Mouse (Mus musculus): Measurements from ENCODE around the gene Scamp3.
A peak's percentile ranks its signal among the peaks of the same experiment; 100 is the strongest.
"Not testable (repeated sequence)": the region's sequence is repeated elsewhere in the genome, so short reads cannot be mapped to it uniquely, and the experiment has no call there.

The Scamp3 gene

DNA sequence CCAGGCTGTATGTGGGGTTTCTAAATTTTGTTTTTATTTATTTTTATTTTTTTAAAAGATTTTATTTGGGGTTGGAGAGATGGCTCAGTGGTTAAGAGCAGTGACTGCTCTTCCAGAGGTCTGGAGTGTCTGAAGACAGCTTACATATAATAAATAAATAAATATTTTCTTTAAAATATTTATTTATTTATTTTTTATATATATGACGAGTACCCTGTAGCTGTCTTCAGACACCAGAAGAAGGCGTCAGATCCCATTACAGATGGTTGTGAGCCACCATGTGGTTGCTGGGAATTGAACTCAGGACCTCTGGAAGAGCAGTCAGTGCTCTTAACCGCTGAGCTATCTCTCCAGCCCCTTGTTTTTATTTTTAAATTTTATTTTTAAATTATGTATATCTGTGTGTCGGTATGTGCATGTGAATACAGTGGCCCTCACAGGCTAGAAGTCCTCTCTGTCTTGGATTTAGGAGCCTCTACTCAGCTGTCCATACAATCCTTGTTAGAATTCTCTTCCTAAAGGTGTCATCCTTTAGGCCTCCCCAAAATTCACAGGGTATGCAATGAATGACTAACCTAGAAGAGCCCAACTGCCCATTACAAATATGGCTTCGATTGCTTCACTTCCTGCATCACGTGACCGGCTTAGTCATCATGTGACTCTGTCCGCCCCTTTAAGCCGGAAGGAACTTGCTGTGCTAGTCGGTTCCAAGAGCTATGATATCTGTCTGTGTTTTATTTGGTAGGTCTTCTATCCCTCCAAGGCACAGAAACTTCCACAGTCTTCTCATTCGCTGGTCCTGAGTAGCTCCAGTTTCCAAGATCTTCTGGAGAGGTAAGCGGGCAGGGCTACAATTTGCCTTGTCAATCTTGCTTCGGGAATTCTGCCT lies 25.2 kb downstream of the Scamp3 start, which contains the start of gene Gba:
TSS of gene Gba (plus strand) at position 676 of the 889 bp plus-strand sequence.
- DNase-seq: peak; percentile 84

DNA sequence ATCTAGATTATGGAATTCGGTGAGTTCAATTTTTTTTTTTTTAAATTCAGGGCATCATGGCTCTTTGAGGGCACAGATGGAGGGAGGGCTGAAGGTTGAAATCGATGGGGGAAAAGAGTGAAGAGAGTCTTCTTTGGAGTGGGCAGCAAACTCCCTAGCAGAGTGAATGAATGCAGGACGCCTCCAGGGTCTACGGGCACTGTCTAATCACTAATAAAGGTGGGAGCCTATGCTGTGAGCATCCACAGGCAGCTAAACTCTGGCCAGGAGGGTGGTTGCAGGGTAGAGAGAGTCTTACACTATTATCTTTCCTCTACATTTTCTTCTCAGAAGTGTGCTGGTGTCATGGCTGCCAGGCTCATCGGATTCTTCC lies 25.9 kb downstream of the Scamp3 start:
- no peak for DNase-seq

DNA sequence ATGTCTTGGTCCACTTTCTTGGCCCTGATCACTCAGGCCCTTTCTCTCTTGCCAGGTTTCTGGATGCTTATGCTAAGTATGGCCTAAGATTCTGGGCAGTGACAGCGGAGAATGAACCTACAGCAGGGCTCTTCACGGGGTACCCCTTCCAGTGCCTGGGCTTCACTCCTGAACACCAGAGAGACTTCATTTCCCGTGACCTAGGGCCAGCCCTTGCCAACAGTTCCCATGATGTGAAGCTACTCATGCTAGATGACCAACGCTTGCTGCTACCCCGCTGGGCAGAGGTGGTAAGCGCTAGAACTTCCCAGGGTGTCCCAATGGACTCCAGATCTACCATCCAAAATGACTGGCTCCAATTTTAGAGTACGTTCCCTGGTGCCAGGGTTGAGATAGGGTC lies 28.8 kb downstream of the Scamp3 start:
- no peak for DNase-seq

- DNase-seq: no peak
Observed at GRCm38 (mm10) chr3:89206695-89207094, 29.4 kb downstream of the Scamp3 start.

- DNase-seq: no peak
Observed at GRCm38 (mm10) chr3:89208075-89208657, 30.9 kb downstream of the Scamp3 start.

DNA sequence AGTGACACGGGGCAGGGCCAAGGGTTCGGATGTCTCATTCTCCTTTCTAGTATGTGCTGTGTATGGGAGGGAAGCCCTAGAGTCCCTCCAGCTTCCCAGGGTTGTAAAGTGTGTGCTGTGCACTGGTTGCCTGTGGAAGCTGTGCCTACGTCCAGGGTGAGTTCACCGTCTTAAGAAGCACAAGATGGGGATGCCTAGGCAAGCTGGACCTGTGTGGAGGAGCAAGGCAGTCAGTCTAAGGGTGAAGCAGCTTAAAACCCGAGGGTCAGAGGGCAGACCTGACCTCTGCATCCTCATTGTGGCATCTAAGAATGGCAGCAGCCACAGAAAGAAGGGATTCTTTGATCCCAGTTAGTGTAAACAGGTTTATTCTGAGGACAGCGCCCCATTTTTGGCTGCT lies 31.5 kb downstream of the Scamp3 start:
- DNase-seq: no peak

- no peak for DNase-seq
Observed at GRCm38 (mm10) chr3:89209731-89210130, 32.5 kb downstream of the Scamp3 start.

- no peak for DNase-seq
Observed at GRCm38 (mm10) chr3:89210162-89210561, 32.9 kb downstream of the Scamp3 start.

- no peak for DNase-seq
Observed at GRCm38 (mm10) chr3:89210731-89211130, 33.5 kb downstream of the Scamp3 start.

- peak; percentile 93 for DNase-seq
Observed at GRCm38 (mm10) chr3:89213803-89214530, 36.7 kb downstream of the Scamp3 start.

DNA sequence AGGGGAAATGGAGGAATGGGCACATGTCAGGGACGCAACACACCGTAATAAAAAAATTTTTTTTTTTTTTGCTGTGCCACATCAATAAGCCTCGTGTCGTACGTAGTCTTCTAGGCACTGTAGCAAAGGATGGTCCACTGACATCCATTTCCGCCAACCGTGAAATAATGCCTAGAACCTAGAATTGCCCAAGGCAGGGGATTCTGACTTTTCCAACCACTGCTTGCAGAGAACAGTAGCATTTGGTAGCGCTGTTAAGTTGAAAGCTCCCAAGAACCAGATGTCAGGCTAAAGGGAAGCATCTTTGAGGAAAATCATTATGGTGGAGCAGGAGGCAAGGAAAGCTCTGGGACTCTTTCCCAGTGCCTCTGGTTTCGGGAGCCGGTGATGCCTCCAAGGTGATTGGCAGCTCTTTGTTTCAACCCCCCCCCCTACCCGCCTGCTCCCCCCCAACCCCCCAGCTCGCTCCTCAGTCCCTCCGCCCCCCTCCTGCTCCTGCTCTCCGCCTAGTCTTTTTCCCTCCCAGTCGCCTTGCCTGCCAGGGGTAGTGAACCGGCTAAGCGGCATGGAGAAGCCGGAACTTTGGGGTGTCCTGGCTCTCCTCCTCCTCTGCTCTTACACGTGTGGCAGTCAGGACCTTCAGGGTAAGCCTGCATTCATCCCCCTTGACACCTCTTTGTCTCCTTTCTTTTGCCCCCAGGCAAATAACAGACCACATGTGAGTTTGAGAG lies 37.6 kb downstream of the Scamp3 start, which contains the start of gene Thbs3:
TSS of gene Thbs3 (plus strand) at position 500 of the 731 bp plus-strand sequence.
- peak; percentile 37 for DNase-seq

DNA sequence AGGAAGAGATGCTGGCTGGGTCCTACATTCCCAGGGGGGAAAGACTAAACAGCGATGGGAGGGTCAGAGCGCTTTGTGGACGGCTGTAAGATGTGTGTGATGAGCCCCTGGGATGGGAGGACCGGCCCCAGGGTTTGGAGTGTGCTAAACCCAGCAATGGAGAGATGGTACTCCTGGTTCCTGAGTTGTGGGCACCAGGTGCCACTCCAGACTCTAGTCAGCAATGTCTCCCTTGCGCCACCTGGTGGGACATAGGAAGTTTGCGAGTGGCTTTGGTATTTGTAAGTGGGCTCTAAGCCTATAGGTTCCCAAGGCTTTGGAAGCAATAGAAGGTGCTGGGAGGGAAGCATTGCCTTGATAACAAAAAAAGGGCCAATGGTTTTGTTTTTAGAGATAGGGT lies 38.6 kb downstream of the Scamp3 start:
- DNase-seq: peak; percentile 86

GRCm38 (mm10) chr3:89216407-89216806 lies 39.1 kb downstream of the Scamp3 start:
- not testable (repeated sequence) for DNase-seq

DNA sequence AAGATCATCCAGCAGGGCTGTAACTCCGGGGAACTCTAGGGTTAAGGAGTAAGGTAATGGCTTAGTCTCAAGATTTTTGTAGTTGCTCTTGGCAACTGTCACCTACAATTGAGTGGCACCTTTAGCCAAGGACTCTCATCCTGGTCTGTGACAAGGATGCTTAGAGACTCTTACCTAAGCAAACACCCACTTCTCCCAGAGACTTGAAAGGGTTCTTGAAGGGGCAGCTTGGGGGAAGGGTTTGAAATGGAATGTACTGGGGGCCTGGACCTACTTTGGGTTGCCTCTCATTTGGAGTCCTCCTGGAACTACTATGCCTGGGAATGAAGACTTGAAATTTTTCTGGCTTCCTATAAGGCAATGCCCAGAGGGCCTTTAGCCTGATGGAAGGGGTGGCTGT lies 41.0 kb downstream of the Scamp3 start:
- no peak for DNase-seq

- DNase-seq: no peak
Observed at GRCm38 (mm10) chr3:89219546-89219945, 42.3 kb downstream of the Scamp3 start.

GRCm38 (mm10) chr3:89221167-89221566 lies 43.9 kb downstream of the Scamp3 start:
- no peak for DNase-seq

- no peak for DNase-seq
Observed at GRCm38 (mm10) chr3:89224796-89225195, 47.5 kb downstream of the Scamp3 start.

DNA sequence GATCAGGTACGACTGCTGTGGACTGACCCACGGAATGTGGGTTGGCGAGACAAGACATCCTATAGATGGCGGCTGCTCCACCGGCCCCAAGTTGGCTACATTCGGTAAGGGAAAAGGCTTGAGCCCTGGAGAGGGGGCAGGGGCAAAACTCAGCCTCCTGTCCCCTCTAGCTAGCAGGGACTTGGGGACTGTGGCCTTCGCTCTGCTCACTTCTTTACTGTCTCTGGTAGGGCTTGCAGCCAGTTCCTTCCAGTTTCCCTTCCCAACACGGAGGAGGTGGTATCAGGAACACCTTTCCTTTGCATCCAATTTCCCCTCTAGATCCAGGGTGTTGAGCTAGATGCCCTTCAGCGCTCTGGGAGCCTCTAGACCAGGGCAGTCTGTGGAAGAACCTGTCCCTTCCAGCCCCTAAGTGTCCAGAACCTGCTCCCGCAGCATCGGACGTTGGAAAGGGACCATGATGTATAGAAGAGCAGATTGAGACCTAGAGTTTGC lies 48.1 kb downstream of the Scamp3 start:
- no peak for DNase-seq

- no peak for DNase-seq
Observed at GRCm38 (mm10) chr3:89225918-89226317, 48.6 kb downstream of the Scamp3 start.

GRCm38 (mm10) chr3:89226361-89226760 lies 49.1 kb downstream of the Scamp3 start:
- DNase-seq: no peak

GRCm38 (mm10) chr3:89226900-89227299 lies 49.6 kb downstream of the Scamp3 start, which contains the start of gene Mtx1:
TSS of gene Mtx1 (minus strand) at chr3:89227088.
- DNase-seq: no peak

All from liver (tissue).